Mouse (Mus musculus): Measurements from ENCODE around the gene Olfr430. TPM values are rescaled to one million over a fixed set of nuclear protein-coding genes. Genes with fewer than 3 reads are reported as not detected.

Olfr430 gene
- total RNA-seq, 2 experiments from 2014 or later = not detected

Other genes with a start within 250 kb of the Olfr430 start
- gene Ifi211, start 153.6 kb upstream of the Olfr430 start, total RNA-seq (2014; fragmentation: Nextera tagmentation) = 9.3 and 12.3 TPM in 2 replicates
- 13.2 and 16.0 TPM in 2 replicates for gene Ifi211, start 153.6 kb upstream of the Olfr430 start, total RNA-seq (2017)
- 95.6 and 101 TPM in 2 replicates for gene Mndal, start 124.1 kb upstream of the Olfr430 start, total RNA-seq (2014; fragmentation: Nextera tagmentation)
- 105 and 119 TPM in 2 replicates for gene Mndal, start 124.1 kb upstream of the Olfr430 start, total RNA-seq (2017)
- 58.4 and 73.0 TPM in 2 replicates for gene Ifi203, start 123.9 kb upstream of the Olfr430 start, total RNA-seq (2014; fragmentation: Nextera tagmentation)
- gene Ifi203, start 123.9 kb upstream of the Olfr430 start, total RNA-seq (2017) = 26.6 and 61.0 TPM in 2 replicates
- gene Ifi202b, start 83.9 kb upstream of the Olfr430 start, total RNA-seq (2014; fragmentation: Nextera tagmentation) = not detected in 2 replicates
- not detected in 2 replicates for gene Ifi202b, start 83.9 kb upstream of the Olfr430 start, total RNA-seq (2017)
- not detected in 2 replicates for gene Ifi205, start 34.8 kb upstream of the Olfr430 start, total RNA-seq (2014; fragmentation: Nextera tagmentation)
- gene Ifi205, start 34.8 kb upstream of the Olfr430 start, total RNA-seq (2017) = 0.78 TPM in 1 of 2 replicates, not detected in the other
- 0.41 TPM in 1 of 2 replicates, not detected in the other for gene Olfr433, start 25.9 kb upstream of the Olfr430 start, total RNA-seq (2014; fragmentation: Nextera tagmentation)
- gene Olfr433, start 25.9 kb upstream of the Olfr430 start, total RNA-seq (2017) = not detected in 2 replicates
- not detected in 2 replicates for gene Olfr432, start 17.4 kb upstream of the Olfr430 start, total RNA-seq (2014; fragmentation: Nextera tagmentation)
- not detected in 2 replicates for gene Olfr432, start 17.4 kb upstream of the Olfr430 start, total RNA-seq (2017)
- gene Olfr429, start 17.7 kb downstream of the Olfr430 start, total RNA-seq (2014; fragmentation: Nextera tagmentation) = not detected in 2 replicates
- gene Olfr429, start 17.7 kb downstream of the Olfr430 start, total RNA-seq (2017) = not detected in 2 replicates
- not detected in 2 replicates for gene Olfr427, start 30.3 kb downstream of the Olfr430 start, total RNA-seq (2014; fragmentation: Nextera tagmentation)
- gene Olfr427, start 30.3 kb downstream of the Olfr430 start, total RNA-seq (2017) = not detected in 2 replicates
- gene Olfr231, start 54.6 kb downstream of the Olfr430 start, total RNA-seq (2014; fragmentation: Nextera tagmentation) = not detected in 2 replicates
- not detected in 2 replicates for gene Olfr231, start 54.6 kb downstream of the Olfr430 start, total RNA-seq (2017)
- gene Olfr424, start 64.9 kb downstream of the Olfr430 start, total RNA-seq (2014; fragmentation: Nextera tagmentation) = not detected in 2 replicates
- gene Olfr424, start 64.9 kb downstream of the Olfr430 start, total RNA-seq (2017) = not detected in 2 replicates
- not detected in 2 replicates for gene Olfr420, start 89.0 kb downstream of the Olfr430 start, total RNA-seq (2014; fragmentation: Nextera tagmentation)
- gene Olfr420, start 89.0 kb downstream of the Olfr430 start, total RNA-seq (2017) = not detected in 2 replicates
- gene Spta1, start 106.2 kb downstream of the Olfr430 start, total RNA-seq (2014; fragmentation: Nextera tagmentation) = 0.15 TPM in 1 of 2 replicates, not detected in the other
- 0.34 and 0.72 TPM in 2 replicates for gene Spta1, start 106.2 kb downstream of the Olfr430 start, total RNA-seq (2017)
- gene Olfr419, start 185.5 kb downstream of the Olfr430 start, total RNA-seq (2014; fragmentation: Nextera tagmentation) = not detected in 2 replicates
- gene Olfr419, start 185.5 kb downstream of the Olfr430 start, total RNA-seq (2017) = not detected in 2 replicates

Data from granulocyte monocyte progenitor cell, adult 5-6 weeks (primary cell).